Mouse (Mus musculus): ENCODE data around the gene Csnk2a2.

GRCm38 (mm10) chr8:95426781-95427281 is 63.0 kb downstream of the Csnk2a2 start:
- TF ChIP-seq CTCF (IDR thresholded peaks at IDR 0.05; ENCODE audit: insufficient read depth, low read length) (no peak), POLR2A (IDR thresholded peaks at IDR 0.05; ENCODE audit: borderline replicate concordance, extremely low read depth, low read depth, low read length) (no peak)
